Mouse (Mus musculus): ENCODE results near the gene Atxn1. TPM values are rescaled to one million over a fixed set of nuclear protein-coding genes. Genes with fewer than 3 reads are reported as not detected.

Atxn1 gene
- polyA plus RNA-seq, 1 experiment from 2014 or later = 2.3 TPM

GRCm38 (mm10) chr13:45793796-45794195, 171.0 kb downstream of the Atxn1 start:
- Histone ChIP-seq H3K36me3 (replicated peaks) (peaks cover 5% of the 10 kb centered on the region; the same call in 1 of the 2 replicates), H3K4me3 (replicated peaks) (no peak overlapping the region), H3K9me3 (replicated peaks) (no peaks in the 10 kb centered on the region), H3K4me2 (no peak overlapping the region), H3K27me3 (no peaks in the 10 kb centered on the region), H3K27ac (replicated peaks) (no peak overlapping the region), H3K4me1 (replicated peaks) (no peaks in the 10 kb centered on the region), H3K9ac (no peak overlapping the region)
- 61% methylated on average over 3 of the region's 3 CpGs for WGBS (ENCODE audit: insufficient replicate concordance)
- no peak for ATAC-seq (ENCODE audit: insufficient read depth)

DNA sequence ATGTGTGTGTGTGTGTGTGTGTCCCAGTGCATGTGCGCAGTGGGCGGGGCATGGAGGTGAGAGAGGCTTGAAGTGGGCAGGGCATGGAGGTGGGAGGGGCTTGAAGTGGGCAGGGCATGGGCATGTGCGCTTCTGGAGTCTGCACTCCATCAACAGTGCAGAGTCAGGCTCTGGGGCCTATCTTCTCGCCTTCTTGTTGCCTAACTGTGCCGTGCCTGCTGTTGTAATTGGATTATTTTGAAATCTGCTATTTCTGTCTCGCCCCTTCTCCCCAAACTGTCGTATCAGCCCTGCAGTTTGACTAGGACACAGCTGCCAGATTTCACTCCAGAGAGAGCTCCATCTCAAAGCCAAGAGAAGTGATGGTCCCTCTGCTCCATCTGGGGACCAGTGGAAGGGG, 178.4 kb downstream of the Atxn1 start:
- H3K4me3 ChIP-seq (replicated peaks) = no peak overlapping the region
- no peaks in the 10 kb centered on the region for H3K27me3 ChIP-seq
- H3K27ac ChIP-seq (replicated peaks) = no peak overlapping the region
- ATAC-seq (ENCODE audit: insufficient read depth) = no peak
- no peaks in the 10 kb centered on the region for H3K4me1 ChIP-seq (replicated peaks)
- H3K9ac ChIP-seq = no peak overlapping the region
- no peak overlapping the region for H3K4me2 ChIP-seq
- H3K36me3 ChIP-seq (replicated peaks) = no peaks in the 10 kb centered on the region
- WGBS (ENCODE audit: insufficient replicate concordance) = 65% methylated on average over 7 of the region's 7 CpGs
- no peaks in the 10 kb centered on the region for H3K9me3 ChIP-seq (replicated peaks)

GRCm38 (mm10) chr13:45783681-45784080, 181.1 kb downstream of the Atxn1 start:
- Histone ChIP-seq H3K4me2 (no peak overlapping the region), H3K27me3 (no peaks in the 10 kb centered on the region), H3K4me3 (replicated peaks) (no peak overlapping the region), H3K4me1 (replicated peaks) (no peaks in the 10 kb centered on the region), H3K9me3 (replicated peaks) (no peaks in the 10 kb centered on the region), H3K27ac (replicated peaks) (no peak overlapping the region), H3K9ac (no peak overlapping the region), H3K36me3 (replicated peaks) (no peaks in the 10 kb centered on the region)
- 76% methylated on average over 10 of the region's 10 CpGs for WGBS (ENCODE audit: insufficient replicate concordance)
- no peak for ATAC-seq (ENCODE audit: insufficient read depth)

DNA sequence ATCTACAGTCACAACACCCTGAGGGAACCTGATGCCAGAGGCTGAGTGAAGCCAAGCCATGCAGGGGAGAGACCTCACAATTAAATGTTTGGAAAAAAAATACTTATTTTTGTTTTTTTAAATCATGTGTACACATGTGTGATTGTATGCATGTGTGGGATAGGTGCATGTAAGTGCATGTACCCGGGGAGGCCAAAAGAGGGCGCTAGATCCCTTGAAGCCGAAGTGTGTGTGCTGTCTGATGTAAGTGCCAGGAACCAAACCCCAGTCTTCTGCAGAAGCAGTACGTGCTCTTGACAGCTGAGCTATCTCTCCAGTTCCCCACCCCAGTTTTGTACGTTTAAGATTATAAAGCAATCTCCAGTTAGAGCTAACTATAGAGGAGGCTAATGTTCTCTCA, 186.1 kb downstream of the Atxn1 start:
- H3K4me3 ChIP-seq (replicated peaks) = no peak overlapping the region
- no peak for ATAC-seq (ENCODE audit: insufficient read depth)
- H3K4me1 ChIP-seq (replicated peaks) = no peaks in the 10 kb centered on the region
- 76% methylated on average over 5 of the region's 5 CpGs for WGBS (ENCODE audit: insufficient replicate concordance)
- no peak overlapping the region for H3K4me2 ChIP-seq
- H3K27ac ChIP-seq (replicated peaks) = no peak overlapping the region
- H3K36me3 ChIP-seq (replicated peaks) = no peaks in the 10 kb centered on the region
- H3K27me3 ChIP-seq = no peaks in the 10 kb centered on the region
- H3K9me3 ChIP-seq (replicated peaks) = no peaks in the 10 kb centered on the region
- no peak overlapping the region for H3K9ac ChIP-seq

DNA sequence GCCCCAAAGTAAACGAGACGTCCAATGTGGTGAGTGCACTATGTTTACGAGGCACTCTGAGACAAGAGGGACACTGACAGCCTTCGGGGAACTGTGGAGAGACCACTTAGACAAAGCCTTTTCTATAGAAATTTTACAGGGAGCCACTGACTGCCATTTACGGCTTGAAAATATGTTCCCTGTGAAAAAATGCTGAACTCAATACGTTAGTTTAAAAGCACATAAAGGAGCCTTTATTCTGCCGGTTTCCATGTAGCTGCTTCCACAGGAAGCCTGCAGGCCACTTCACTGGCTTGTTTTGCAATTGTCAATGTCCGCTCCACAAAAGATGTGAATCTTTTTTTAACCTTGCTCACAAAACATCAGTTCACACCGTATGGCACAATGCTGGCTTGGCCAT, 186.6 kb downstream of the Atxn1 start:
- no peak overlapping the region for H3K4me3 ChIP-seq (replicated peaks)
- no peaks in the 10 kb centered on the region for H3K4me1 ChIP-seq (replicated peaks)
- WGBS (ENCODE audit: insufficient replicate concordance) = 51% methylated on average over 9 of the region's 9 CpGs
- H3K4me2 ChIP-seq = no peak overlapping the region
- ATAC-seq (ENCODE audit: insufficient read depth) = no peak
- no peak overlapping the region for H3K9ac ChIP-seq
- H3K27ac ChIP-seq (replicated peaks) = no peak overlapping the region
- no peaks in the 10 kb centered on the region for H3K36me3 ChIP-seq (replicated peaks)
- no peaks in the 10 kb centered on the region for H3K9me3 ChIP-seq (replicated peaks)
- H3K27me3 ChIP-seq = no peaks in the 10 kb centered on the region

- ATAC-seq (ENCODE audit: insufficient read depth) = no peak
- H3K27me3 ChIP-seq = no peaks in the 10 kb centered on the region
- H3K9me3 ChIP-seq (replicated peaks) = no peaks in the 10 kb centered on the region
- H3K9ac ChIP-seq = no peak overlapping the region
- WGBS (ENCODE audit: insufficient replicate concordance) = 74% methylated on average over 1 of the region's 1 CpGs
- H3K4me3 ChIP-seq (replicated peaks) = no peak overlapping the region
- no peaks in the 10 kb centered on the region for H3K36me3 ChIP-seq (replicated peaks)
- no peak overlapping the region for H3K27ac ChIP-seq (replicated peaks)
- no peak overlapping the region for H3K4me2 ChIP-seq
- H3K4me1 ChIP-seq (replicated peaks) = no peaks in the 10 kb centered on the region
Measured at GRCm38 (mm10) chr13:45775516-45775915, 189.3 kb downstream of the Atxn1 start.

DNA sequence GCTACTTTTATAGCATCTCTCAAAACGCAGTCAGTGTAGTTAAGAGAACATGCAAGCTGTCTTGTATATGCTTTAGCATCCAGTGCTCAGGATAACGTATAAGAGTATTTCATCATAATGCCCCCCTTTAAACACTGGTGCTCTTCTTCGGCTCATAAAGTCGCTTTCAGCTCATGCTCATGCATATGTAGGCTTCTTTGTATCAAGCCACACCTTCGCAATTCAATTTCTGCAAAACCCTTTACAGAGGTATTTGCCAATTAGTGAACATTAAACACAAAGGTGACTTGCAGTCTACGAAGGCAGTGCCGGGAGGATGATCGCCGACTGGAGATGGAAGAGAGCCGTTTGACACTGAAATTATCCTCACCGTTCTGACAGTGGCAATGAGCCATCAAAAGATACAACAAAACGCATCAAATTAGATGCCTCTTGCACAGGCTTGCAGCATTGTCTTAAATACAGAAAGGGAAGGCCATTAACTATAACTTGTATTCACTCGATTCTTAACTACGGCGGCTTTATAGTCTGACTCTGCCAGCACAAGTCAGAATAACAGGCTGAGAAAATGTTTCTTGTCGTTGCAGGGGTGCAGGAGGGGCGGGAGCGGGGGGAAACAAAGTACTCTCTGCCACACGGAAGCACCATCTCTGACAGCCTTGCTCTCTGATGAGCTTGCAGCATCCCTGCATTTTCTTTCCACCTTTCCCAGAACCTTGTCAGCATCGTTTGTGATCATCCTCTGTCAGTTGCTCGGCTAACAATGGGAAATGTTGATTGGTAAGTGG, 191.2 kb downstream of the Atxn1 start:
- no peaks in the 10 kb centered on the region for H3K27me3 ChIP-seq
- H3K4me1 ChIP-seq (replicated peaks) = no peaks in the 10 kb centered on the region
- no peaks in the 10 kb centered on the region for H3K36me3 ChIP-seq (replicated peaks)
- H3K4me3 ChIP-seq (replicated peaks) = no peak overlapping the region
- H3K9me3 ChIP-seq (replicated peaks) = no peaks in the 10 kb centered on the region
- no peak for ATAC-seq (ENCODE audit: insufficient read depth)
- 73% methylated on average over 21 of the region's 21 CpGs for WGBS (ENCODE audit: insufficient replicate concordance)
- H3K9ac ChIP-seq = no peak overlapping the region
- H3K27ac ChIP-seq (replicated peaks) = no peak overlapping the region
- H3K4me2 ChIP-seq = no peak overlapping the region

- no peak for ATAC-seq (ENCODE audit: insufficient read depth)
- H3K4me1 ChIP-seq (replicated peaks) = no peaks in the 10 kb centered on the region
- no peak overlapping the region for H3K4me3 ChIP-seq (replicated peaks)
- WGBS (ENCODE audit: insufficient replicate concordance) = 80% methylated on average over 11 of the region's 11 CpGs
- H3K36me3 ChIP-seq (replicated peaks) = no peaks in the 10 kb centered on the region
- no peak overlapping the region for H3K4me2 ChIP-seq
- no peak overlapping the region for H3K9ac ChIP-seq
- H3K9me3 ChIP-seq (replicated peaks) = no peaks in the 10 kb centered on the region
- no peak overlapping the region for H3K27ac ChIP-seq (replicated peaks)
- H3K27me3 ChIP-seq = no peaks in the 10 kb centered on the region
Measured at GRCm38 (mm10) chr13:45769757-45770156, 195.1 kb downstream of the Atxn1 start.

DNA sequence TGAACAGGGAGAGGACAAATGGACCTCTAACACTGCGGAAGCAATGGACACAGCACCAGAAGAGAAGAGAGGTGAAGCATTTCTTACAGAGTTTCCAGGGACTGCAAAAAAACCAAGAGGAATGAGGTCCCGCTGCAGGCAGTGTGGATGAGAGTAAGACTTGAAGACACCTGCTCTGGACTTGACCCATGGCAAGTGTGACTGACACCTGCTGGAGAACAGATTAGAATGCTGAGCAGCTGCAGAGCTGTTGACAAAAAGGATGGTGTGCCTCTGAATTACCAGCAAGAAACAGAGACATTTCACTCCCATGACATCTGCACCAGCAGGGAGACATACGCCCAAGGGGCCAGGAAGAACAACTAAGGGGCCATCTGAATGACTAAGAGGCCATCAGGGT, 196.6 kb downstream of the Atxn1 start:
- ATAC-seq (ENCODE audit: insufficient read depth) = no peak
- WGBS (ENCODE audit: insufficient replicate concordance) = 76% methylated on average over 3 of the region's 3 CpGs
- H3K36me3 ChIP-seq (replicated peaks) = no peaks in the 10 kb centered on the region
- H3K27me3 ChIP-seq = no peaks in the 10 kb centered on the region
- no peak overlapping the region for H3K4me3 ChIP-seq (replicated peaks)
- no peak overlapping the region for H3K4me2 ChIP-seq
- no peaks in the 10 kb centered on the region for H3K9me3 ChIP-seq (replicated peaks)
- H3K27ac ChIP-seq (replicated peaks) = no peak overlapping the region
- H3K4me1 ChIP-seq (replicated peaks) = no peaks in the 10 kb centered on the region
- no peak overlapping the region for H3K9ac ChIP-seq

- H3K9ac ChIP-seq = no peak overlapping the region
- no peak overlapping the region for H3K27ac ChIP-seq (replicated peaks)
- WGBS (ENCODE audit: insufficient replicate concordance) = 74% methylated on average over 5 of the region's 5 CpGs
- no peaks in the 10 kb centered on the region for H3K4me1 ChIP-seq (replicated peaks)
- ATAC-seq (ENCODE audit: insufficient read depth) = no peak
- H3K4me2 ChIP-seq = no peak overlapping the region
- no peaks in the 10 kb centered on the region for H3K9me3 ChIP-seq (replicated peaks)
- no peaks in the 10 kb centered on the region for H3K36me3 ChIP-seq (replicated peaks)
- no peaks in the 10 kb centered on the region for H3K27me3 ChIP-seq
- no peak overlapping the region for H3K4me3 ChIP-seq (replicated peaks)
Measured at GRCm38 (mm10) chr13:45764354-45764753, 200.5 kb downstream of the Atxn1 start.

GRCm38 (mm10) chr13:45762278-45762677, 202.5 kb downstream of the Atxn1 start:
- Histone ChIP-seq H3K4me3 (replicated peaks) (no peak overlapping the region), H3K27ac (replicated peaks) (no peak overlapping the region), H3K27me3 (no peaks in the 10 kb centered on the region), H3K4me1 (replicated peaks) (no peaks in the 10 kb centered on the region), H3K36me3 (replicated peaks) (no peaks in the 10 kb centered on the region), H3K4me2 (no peak overlapping the region), H3K9ac (no peak overlapping the region), H3K9me3 (replicated peaks) (no peaks in the 10 kb centered on the region)
- 74% methylated on average over 7 of the region's 7 CpGs for WGBS (ENCODE audit: insufficient replicate concordance)
- no peak for ATAC-seq (ENCODE audit: insufficient read depth)

- Histone ChIP-seq H3K36me3 (replicated peaks) (no peaks in the 10 kb centered on the region), H3K4me1 (replicated peaks) (no peaks in the 10 kb centered on the region), H3K4me2 (no peak overlapping the region), H3K4me3 (replicated peaks) (no peak overlapping the region), H3K9ac (no peak overlapping the region), H3K27me3 (no peaks in the 10 kb centered on the region), H3K9me3 (replicated peaks) (no peaks in the 10 kb centered on the region), H3K27ac (replicated peaks) (no peak overlapping the region)
- 65% methylated on average over 1 of the region's 1 CpGs for WGBS (ENCODE audit: insufficient replicate concordance)
- ATAC-seq (ENCODE audit: insufficient read depth) = no peak
Measured at GRCm38 (mm10) chr13:45754483-45754882, 210.3 kb downstream of the Atxn1 start.
